In the genomic region with DNA sequence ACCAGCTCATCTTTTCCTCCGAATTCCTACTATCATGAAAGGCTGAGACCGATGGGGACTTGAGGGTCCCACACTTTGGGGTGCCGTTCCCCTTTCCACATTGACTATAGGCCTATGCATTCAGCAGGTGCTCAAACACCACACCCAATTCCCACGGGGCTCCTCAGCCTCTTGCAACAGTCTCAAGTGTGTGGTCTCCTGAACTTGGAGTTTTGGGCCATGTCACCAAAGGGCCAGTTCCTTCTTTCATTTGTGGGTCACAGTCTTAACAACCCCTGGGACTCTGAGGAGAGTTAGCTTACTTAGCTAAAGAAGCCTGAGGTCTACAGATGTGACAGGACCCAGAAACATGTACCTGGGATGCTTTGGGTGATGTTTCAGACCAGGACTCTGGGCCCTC, we compare ENCODE assay signal across 15 mouse cellular contexts.
"Had no signal": no experiment of that assay in that cellular context is flagged by ENCODE, and none has a peak within 500 bp of the region (broad histone marks: within the 10 kb centered on the region; RNA-seq: fewer than 3 reads in every experiment).

No protein-coding gene starts in this region.

- H3K27me3 ChIP-seq: lung, embryonic 15.5 days; midbrain, embryonic 12.5 days; neural tube, embryonic 12.5 days had no signal

- H3K9me3 ChIP-seq: lung, embryonic 15.5 days; megakaryocyte, embryonic 14.5 days; midbrain, embryonic 12.5 days had no signal

- DNase-seq: lung, adult 18-20 months; lung, postnatal 14 days; lung, postnatal 36 days; midbrain, embryonic 14.5 days; right cerebral cortex, postnatal 14 days; thymus, adult 18-20 months; thymus, postnatal 14 days; thymus, postnatal 36 days had no signal

- ATAC-seq: lung, postnatal 0 days had no signal

- H3K4me2 ChIP-seq: lung, embryonic 15.5 days; midbrain, embryonic 12.5 days; neural tube, embryonic 12.5 days had no signal

- H3K9ac ChIP-seq: liver, embryonic 14.5 days; lung, embryonic 15.5 days; midbrain, embryonic 12.5 days; neural tube, embryonic 12.5 days had no signal

- H3K4me3 ChIP-seq: lung, embryonic 15.5 days; megakaryocyte, embryonic 14.5 days; midbrain, embryonic 12.5 days; neural tube, embryonic 12.5 days had no signal

- H3K36me3 ChIP-seq: lung, embryonic 15.5 days; midbrain, embryonic 12.5 days; neural tube, embryonic 12.5 days had no signal

- H3K27ac ChIP-seq: liver, embryonic 14.5 days; lung, embryonic 15.5 days; macrophage; midbrain, embryonic 12.5 days; neural tube, embryonic 12.5 days had no signal

- H3K4me1 ChIP-seq: lung, embryonic 15.5 days; midbrain, embryonic 12.5 days; neural tube, embryonic 12.5 days had no signal
